Mouse (Mus musculus) cerebellum, adult 2 months (tissue): ENCODE measurements at regions not wholly inside any gene's neighbourhood (a gene's known extent, or its start where the extent isn't known, plus 50 kb on each side); places are given as distances from the start of the nearest gene placed in this dataset.
A peak's percentile ranks its signal among the peaks of the same experiment; 100 is the strongest.

Source experiments
- DNase-seq, 2 experiments: peaks; one replicate each; pipeline ENCODE4 v3.0.0; 2021
- H3K27ac ChIP-seq: fragments of 200-500 bp; 2 replicates; pipeline ENCODE4 v1.5.1; 2012; ENCODE audit warnings: low read length, control low read depth, inconsistent platforms; ENCODE audit not compliant: insufficient read depth
- H3K27me3 ChIP-seq: fragments of 200-500 bp; 2 replicates; pipeline ENCODE4 v1.6.1; 2012; ENCODE audit warnings: inconsistent platforms, mild to moderate bottlenecking, low read length, moderate library complexity; ENCODE audit not compliant: control insufficient read depth, insufficient read depth
- H3K4me1 ChIP-seq: fragments of 200-500 bp; 2 replicates; pipeline ENCODE4 v1.6.1; 2011; ENCODE audit warnings: low read length; ENCODE audit not compliant: control insufficient read depth, insufficient read depth
- H3K4me3 ChIP-seq: fragments of 200-500 bp; replicated peaks from 2 replicates; pipeline ENCODE3; 2011; ENCODE audit warnings: mild to moderate bottlenecking, low read depth, low read length, control low read depth; ENCODE audit not compliant: insufficient read depth
- CTCF ChIP-seq: fragments of 200-500 bp; IDR thresholded peaks from 2 replicates; pipeline ENCODE4 v1.5.1; 2011; ENCODE audit warnings: low read depth, mild to moderate bottlenecking, control low read depth, low read length, moderate library complexity, borderline replicate concordance; ENCODE audit not compliant: insufficient read depth
- POLR2A ChIP-seq: fragments of 200-500 bp; IDR thresholded peaks from 2 replicates; pipeline ENCODE4 v1.6.1; 2011; ENCODE audit warnings: low read length, control low read depth, borderline replicate concordance; ENCODE audit not compliant: insufficient read depth
- WGBS: fragments of 180-500 bp; shearing (Covaris S2); methylation state at CpG from one replicate; pipeline ENCODE4 v1.1.7; 2018; 5-methylcytosine and 5-hydroxymethylcytosine counted together

- Histone ChIP-seq H3K4me1 (no peaks in the 10 kb centered on the region), H3K4me3 (no peak overlapping the region), H3K27ac (no peak overlapping the region), H3K27me3 (no peaks in the 10 kb centered on the region)
- DNase-seq: peak; percentile 60 to 74
- TF ChIP-seq POLR2A: no peak
- peak; percentile 98 for TF ChIP-seq CTCF
- WGBS: 20% methylated on average over 16 of the region's 16 CpGs
Observed at GRCm38 (mm10) chr9:111918275-111918940, 228.3 kb upstream of the Stac start.

GRCm38 (mm10) chr9:111916684-111917535, 226.8 kb upstream of the Stac start:
- 32% methylated on average over 17 of the region's 17 CpGs for WGBS
- TF ChIP-seq POLR2A (no peak), CTCF (peak; percentile 47; the same call in 1 of the 2 replicates)
- peak; percentile 10 to 25 for DNase-seq
- Histone ChIP-seq H3K4me3 (no peak overlapping the region), H3K27me3 (no peaks in the 10 kb centered on the region), H3K27ac (no peak overlapping the region), H3K4me1 (no peaks in the 10 kb centered on the region)

GRCm38 (mm10) chr9:111908806-111909205, 218.7 kb upstream of the Stac start:
- 34% methylated on average over 4 of the region's 4 CpGs for WGBS
- H3K27ac ChIP-seq: no peak overlapping the region
- no peak for DNase-seq
- H3K4me1 ChIP-seq: no peaks in the 10 kb centered on the region
- H3K27me3 ChIP-seq: no peaks in the 10 kb centered on the region
- TF ChIP-seq POLR2A (no peak), CTCF (no peak)
- H3K4me3 ChIP-seq: no peak overlapping the region

GRCm38 (mm10) chr9:111900196-111900595, 210.0 kb upstream of the Stac start:
- H3K27ac ChIP-seq: no peak overlapping the region
- H3K4me1 ChIP-seq: no peaks in the 10 kb centered on the region
- no peak overlapping the region for H3K4me3 ChIP-seq
- no peak for DNase-seq
- H3K27me3 ChIP-seq: no peaks in the 10 kb centered on the region
- TF ChIP-seq CTCF (no peak), POLR2A (no peak)

GRCm38 (mm10) chr9:111897626-111898025, 207.5 kb upstream of the Stac start:
- Histone ChIP-seq H3K27ac (no peak overlapping the region), H3K27me3 (no peaks in the 10 kb centered on the region), H3K4me3 (no peak overlapping the region), H3K4me1 (no peaks in the 10 kb centered on the region)
- TF ChIP-seq POLR2A: no peak
- TF ChIP-seq CTCF: no peak
- no peak for DNase-seq
- 72% methylated on average over 5 of the region's 5 CpGs for WGBS

GRCm38 (mm10) chr9:111879710-111880109, 189.6 kb upstream of the Stac start:
- 75% methylated on average over 2 of the region's 2 CpGs for WGBS
- no peak overlapping the region for H3K4me3 ChIP-seq
- no peak for DNase-seq
- H3K4me1 ChIP-seq: no peaks in the 10 kb centered on the region
- TF ChIP-seq CTCF (no peak), POLR2A (no peak)
- H3K27ac ChIP-seq: no peak overlapping the region
- H3K27me3 ChIP-seq: no peaks in the 10 kb centered on the region; the same call in 1 of the 2 replicates

DNA sequence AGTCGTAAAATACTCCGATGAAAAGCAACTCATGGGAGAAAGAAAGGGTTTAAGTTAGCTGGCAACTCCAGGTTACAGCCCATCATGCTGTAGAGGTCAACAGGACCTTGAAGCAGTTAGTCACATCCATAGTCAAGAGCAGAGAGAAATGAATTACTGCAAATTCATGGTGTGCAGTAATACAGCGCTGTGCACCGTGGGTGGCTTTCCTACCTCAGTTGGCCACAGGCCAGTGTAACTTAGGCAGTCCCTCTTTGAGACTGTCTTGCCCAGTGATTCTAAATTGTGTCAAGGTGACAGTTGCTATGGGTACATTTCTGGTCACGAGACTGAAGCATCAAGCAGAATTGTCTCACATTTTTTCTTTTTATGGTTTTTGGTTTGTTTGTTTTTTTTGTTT, 186.7 kb upstream of the Stac start:
- DNase-seq: no peak
- TF ChIP-seq POLR2A (no peak), CTCF (no peak)
- H3K27ac ChIP-seq: no peak overlapping the region
- 65% methylated on average over 5 of the region's 5 CpGs for WGBS
- no peaks in the 10 kb centered on the region for H3K4me1 ChIP-seq
- no peaks in the 10 kb centered on the region for H3K27me3 ChIP-seq
- H3K4me3 ChIP-seq: no peak overlapping the region

- Histone ChIP-seq H3K4me1 (no peaks in the 10 kb centered on the region), H3K27me3 (no peaks in the 10 kb centered on the region), H3K4me3 (no peak overlapping the region), H3K27ac (no peak overlapping the region)
- TF ChIP-seq POLR2A: no peak
- TF ChIP-seq CTCF: no peak
- DNase-seq: no peak
- 64% methylated on average over 7 of the region's 7 CpGs for WGBS
Observed at GRCm38 (mm10) chr9:111870466-111870865, 180.3 kb upstream of the Stac start.
